Mouse (Mus musculus) liver, embryonic 14.5 days (tissue): ENCODE results near the gene Abtb2. TPM values are rescaled to one million over a fixed set of nuclear protein-coding genes. Genes with fewer than 3 reads are reported as not detected.

Experiments
- ATAC-seq: fragments of 200-750 bp; cut with Nextera tagmentation; 2 replicates; pipeline ENCODE4 v1.8.0; 2017; ENCODE audit warnings: moderate number of reproducible peaks, mild to moderate bottlenecking, moderate library complexity; ENCODE audit not compliant: insufficient read depth
- DNase-seq, 3 experiments: peaks; one replicate each; pipeline ENCODE4 v3.0.0-alpha.2; 2012 to 2013; ENCODE audit warnings: low read depth in 3 of 3, low spot score in 3 of 3
- H3K27ac ChIP-seq: fragments of 300-500 bp; sonication (generic); 2 replicates; pipeline ENCODE4 v1.5.1; 2014; ENCODE audit warnings: moderate library complexity, mild to moderate bottlenecking, control low read depth, inconsistent platforms
- H3K27me3 ChIP-seq: fragments of 300-500 bp; sonication (generic); 2 replicates; pipeline ENCODE4 v1.6.1; 2014; ENCODE audit warnings: mild to moderate bottlenecking, low read length, moderate library complexity; ENCODE audit not compliant: control insufficient read depth, insufficient read depth
- H3K36me3 ChIP-seq: fragments of 300-500 bp; sonication (generic); replicated peaks from 2 replicates; pipeline ENCODE4 v1.6.1; 2014; ENCODE audit warnings: low read depth; ENCODE audit not compliant: control insufficient read depth, insufficient read depth
- H3K4me1 ChIP-seq, 2 experiments: fragments of 200-500 bp in 1 of 2; fragments of 300-500 bp in 1 of 2; sonication (generic) in 1 of 2; replicated peaks; 2 replicates each; pipeline ENCODE4 v1.6.1; 2012 to 2014; ENCODE audit warnings: antibody characterized with exemption in 1 of 2, inconsistent platforms in 1 of 2, low read length in 1 of 2; ENCODE audit not compliant: control insufficient read depth in 2 of 2, insufficient read depth in 2 of 2
- H3K4me2 ChIP-seq: fragments of 300-500 bp; sonication (generic); 2 replicates; pipeline ENCODE4 v1.6.1; 2014; ENCODE audit warnings: low read depth, mild to moderate bottlenecking, control low read depth, moderate library complexity
- H3K4me3 ChIP-seq, 2 experiments: fragments of 200-500 bp in 1 of 2; fragments of 300-500 bp in 1 of 2; sonication (generic) in 1 of 2; 2 replicates each; pipeline ENCODE4 v1.5.1; 2012 to 2014; ENCODE audit warnings: low read depth in 2 of 2, low read length in 2 of 2, mild to moderate bottlenecking in 2 of 2, control low read depth in 1 of 2, inconsistent platforms in 1 of 2, moderate library complexity in 1 of 2; ENCODE audit not compliant: insufficient read depth in 1 of 2
- H3K9ac ChIP-seq: fragments of 300-500 bp; sonication (generic); replicated peaks from 2 replicates; pipeline ENCODE4 v1.6.1; 2014; ENCODE audit warnings: mild to moderate bottlenecking, control low read depth, moderate library complexity
- H3K9me3 ChIP-seq: fragments of 300-500 bp; sonication (generic); 2 replicates; pipeline ENCODE4 v1.6.1; 2016; ENCODE audit warnings: low read length, mixed read lengths; ENCODE audit not compliant: control insufficient read depth
- CTCF ChIP-seq: IDR thresholded peaks from 2 replicates; pipeline ENCODE4 v1.5.1; 2016; ENCODE audit warnings: antibody characterized with exemption, low read depth, control low read depth
- EP300 ChIP-seq: IDR thresholded peaks from 2 replicates; pipeline ENCODE4 v1.6.1; 2016; ENCODE audit warnings: antibody characterized with exemption, low read depth
- WGBS: fragments of 180-500 bp; shearing (Covaris S2); extraction: QIAGEN DNeasy Blood & Tissue Kit; methylation state at CpG from one replicate; pipeline ENCODE4 v1.1.7; 2014; ENCODE audit not compliant: insufficient replicate concordance; 5-methylcytosine and 5-hydroxymethylcytosine counted together
- polyA plus RNA-seq, 2 experiments: library from polyadenylated mRNA; depleted of rRNA in 1 of 2; stranded (reverse) in 1 of 2; unstranded in 1 of 2; fragments of >200 nt; fragmentation: Nextera tagmentation in 1 of 2; extraction: Ambion mirVana in 1 of 2; gene quantifications; 2 replicates each; pipeline versions ENCODE4 v1.2.1 to v1.2.3; 2012 to 2014

Abtb2 gene
- polyA plus RNA-seq, 2 experiments: 1.2 to 1.7 TPM

DNA sequence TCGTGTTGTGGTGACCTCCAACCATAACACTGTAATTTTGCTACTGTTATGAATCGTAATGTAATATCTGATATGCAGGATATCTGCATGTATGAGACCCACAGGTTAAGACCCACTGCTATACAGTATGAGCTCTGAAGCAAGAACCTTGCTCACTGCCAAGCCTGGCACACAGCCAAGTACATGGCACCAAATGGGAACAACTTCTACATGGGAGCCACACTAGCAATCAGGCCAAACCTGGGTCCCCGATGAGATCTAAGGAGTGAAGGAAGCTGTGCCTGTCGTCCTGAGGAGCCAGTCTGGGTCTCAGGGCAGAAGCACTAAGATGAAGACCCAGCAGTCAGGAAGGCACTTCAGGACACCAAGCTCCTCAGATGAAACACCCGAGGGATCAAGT is 179.4 kb downstream of the Abtb2 start:
- DNase-seq (no peak), ATAC-seq (no peak)
- H3K36me3 ChIP-seq: peaks cover 22% of the 10 kb centered on the region
- H3K9ac ChIP-seq: no peak overlapping the region
- H3K4me1 ChIP-seq: no peaks in the 10 kb centered on the region
- 77% methylated on average over 5 of the region's 5 CpGs for WGBS
- no peaks in the 10 kb centered on the region for H3K9me3 ChIP-seq
- TF ChIP-seq CTCF (no peak), EP300 (no peak)
- no peak overlapping the region for H3K4me3 ChIP-seq
- H3K4me2 ChIP-seq: no peak overlapping the region
- no peak overlapping the region for H3K27ac ChIP-seq
- H3K27me3 ChIP-seq: no peaks in the 10 kb centered on the region

DNA sequence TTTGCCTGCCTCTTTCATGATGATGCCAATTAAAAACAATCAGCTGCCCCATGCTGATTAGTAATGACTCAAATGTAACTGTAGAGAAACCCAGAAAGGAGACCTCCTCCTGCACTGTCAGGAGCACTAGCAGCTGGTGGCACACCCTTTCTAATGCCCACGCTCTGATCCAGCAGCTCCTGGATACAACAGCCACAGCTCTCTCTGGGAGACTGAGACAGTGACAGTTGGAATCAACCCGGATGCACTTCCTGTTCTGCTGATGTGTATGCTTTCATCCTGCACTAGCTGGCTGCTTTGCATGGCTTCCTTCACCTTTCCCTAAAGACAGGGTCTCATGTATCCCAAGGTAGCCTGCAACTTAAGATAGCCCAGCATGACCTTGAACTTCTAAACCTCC is 180.0 kb downstream of the Abtb2 start:
- no peaks in the 10 kb centered on the region for H3K27me3 ChIP-seq
- TF ChIP-seq CTCF (no peak), EP300 (no peak)
- H3K27ac ChIP-seq: no peak overlapping the region
- no peaks in the 10 kb centered on the region for H3K9me3 ChIP-seq
- no peaks in the 10 kb centered on the region for H3K4me1 ChIP-seq
- ATAC-seq (no peak), DNase-seq (no peak)
- WGBS: 85% methylated on average over 2 of the region's 2 CpGs
- no peak overlapping the region for H3K4me3 ChIP-seq
- H3K4me2 ChIP-seq: no peak overlapping the region
- H3K36me3 ChIP-seq: peaks cover 22% of the 10 kb centered on the region
- no peak overlapping the region for H3K9ac ChIP-seq

DNA sequence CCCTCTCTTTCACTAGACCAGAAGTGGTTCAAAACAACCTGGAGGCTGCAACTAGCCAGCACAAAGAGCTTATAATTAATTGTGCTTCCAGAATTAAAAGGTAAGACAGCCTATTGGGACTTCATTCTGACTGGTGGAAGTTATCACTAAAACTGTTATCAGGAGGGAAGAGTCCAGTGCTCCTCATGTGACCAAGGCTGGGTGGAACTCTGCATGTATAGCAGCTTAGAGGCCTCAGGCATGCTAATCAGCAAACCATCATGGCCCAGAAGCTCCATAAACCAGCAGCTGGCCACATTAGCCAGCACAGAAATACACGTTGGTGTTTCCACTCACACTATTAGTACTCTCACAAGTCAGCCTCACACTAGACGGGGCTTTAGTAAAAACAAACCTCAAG is 180.7 kb downstream of the Abtb2 start:
- TF ChIP-seq EP300: no peak
- no peak for TF ChIP-seq CTCF
- peaks cover 22% of the 10 kb centered on the region for H3K36me3 ChIP-seq
- H3K9ac ChIP-seq: no peak overlapping the region
- no peaks in the 10 kb centered on the region for H3K4me1 ChIP-seq
- H3K4me2 ChIP-seq: no peak overlapping the region
- ATAC-seq (peak; percentile 47; the same call in 1 of the 2 replicates), DNase-seq (no peak)
- WGBS: 57% methylated on average over 2 of the region's 2 CpGs
- H3K4me3 ChIP-seq: no peak overlapping the region
- no peaks in the 10 kb centered on the region for H3K27me3 ChIP-seq
- H3K9me3 ChIP-seq: no peaks in the 10 kb centered on the region
- H3K27ac ChIP-seq: no peak overlapping the region

DNA sequence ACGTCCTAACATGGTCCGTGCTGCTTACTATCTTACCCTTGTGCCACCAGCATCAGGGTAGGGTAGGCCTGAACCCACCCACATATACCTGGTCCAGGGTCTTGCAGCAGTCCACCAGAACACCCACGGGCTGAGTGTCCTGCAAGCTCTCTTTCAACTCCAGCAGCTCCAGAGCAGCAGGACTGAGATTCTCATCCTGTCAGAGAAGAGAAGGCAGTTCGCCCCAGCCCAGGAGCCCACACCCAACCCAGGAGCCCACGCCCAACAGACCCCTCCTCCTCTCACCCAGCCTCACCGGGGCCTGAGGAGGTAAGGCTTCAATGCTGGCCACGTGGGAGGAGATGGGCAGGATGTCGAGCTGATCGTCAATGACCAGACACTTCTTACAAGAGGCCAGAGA is 181.8 kb downstream of the Abtb2 start:
- Histone ChIP-seq H3K9ac (no peak overlapping the region), H3K36me3 (peaks cover 26% of the 10 kb centered on the region), H3K27me3 (no peaks in the 10 kb centered on the region), H3K9me3 (no peaks in the 10 kb centered on the region), H3K27ac (no peak overlapping the region), H3K4me1 (no peaks in the 10 kb centered on the region), H3K4me3 (no peak overlapping the region), H3K4me2 (no peak overlapping the region)
- ATAC-seq (no peak), DNase-seq (no peak)
- TF ChIP-seq EP300 (no peak), CTCF (no peak)
- 80% methylated on average over 9 of the region's 9 CpGs for WGBS

DNA sequence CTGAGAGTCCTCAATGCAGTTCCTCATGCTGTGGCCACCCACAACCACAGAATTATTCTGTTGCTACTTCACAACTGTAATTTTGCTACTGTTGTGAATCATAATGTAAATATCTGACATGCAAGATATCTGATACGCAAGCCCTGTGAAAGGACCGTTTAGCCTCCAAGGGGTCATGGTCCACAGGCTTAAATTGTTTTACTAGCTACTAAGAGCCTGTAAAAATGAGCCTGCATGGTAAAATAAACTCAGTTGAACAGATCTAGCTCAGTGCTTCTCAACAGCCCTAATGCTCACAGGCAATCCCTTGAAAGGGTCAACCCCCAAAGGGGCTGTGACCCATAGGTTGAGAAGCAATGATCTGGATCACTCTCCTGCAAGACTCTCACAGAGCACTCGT is 183.0 kb downstream of the Abtb2 start:
- no peak overlapping the region for H3K27ac ChIP-seq
- no peak overlapping the region for H3K9ac ChIP-seq
- no peaks in the 10 kb centered on the region for H3K4me1 ChIP-seq
- no peak for DNase-seq
- H3K9me3 ChIP-seq: no peaks in the 10 kb centered on the region
- WGBS: 85% methylated on average over 3 of the region's 3 CpGs
- TF ChIP-seq CTCF (no peak), EP300 (no peak)
- H3K4me3 ChIP-seq: no peak overlapping the region
- no peak overlapping the region for H3K4me2 ChIP-seq
- no peaks in the 10 kb centered on the region for H3K27me3 ChIP-seq
- H3K36me3 ChIP-seq: peaks cover 21% of the 10 kb centered on the region
- ATAC-seq: no peak
